10 mouse cellular contexts compared by ENCODE assay signal in the genomic region with DNA sequence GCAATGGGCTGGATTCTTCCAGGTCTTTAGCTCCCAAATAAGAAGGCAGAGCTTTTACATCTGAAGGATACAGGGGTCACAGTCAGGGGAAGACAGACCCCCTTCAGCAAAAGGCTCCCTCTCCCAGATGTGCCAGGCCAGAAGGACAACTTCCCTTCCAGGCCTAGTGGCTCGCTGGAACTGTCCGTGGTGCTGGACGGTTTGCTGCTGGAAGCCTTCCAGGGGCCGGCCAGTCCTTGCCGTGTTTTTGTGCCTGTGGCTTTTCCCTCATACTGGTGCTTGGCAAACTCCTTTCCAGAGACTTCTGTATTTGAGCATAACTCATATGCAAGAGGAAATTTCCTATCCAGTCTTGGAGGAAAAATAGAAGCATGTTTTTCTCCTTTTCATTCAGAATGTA. TPM values are rescaled to one million over a fixed set of nuclear protein-coding genes. Genes with fewer than 3 reads are reported as not detected.
DNase-seq lines count a peak whose midpoint lies in the region; ATAC-seq and TF ChIP-seq lines count a peak whose summit lies in the region.
"Had no signal": no experiment of that assay in that cellular context is flagged by ENCODE, and none has a peak within 500 bp of the region (broad histone marks: within the 10 kb centered on the region; RNA-seq: fewer than 3 reads in every experiment).

No protein-coding gene starts in this region.

- no peak overlapping the region for H3K4me3 ChIP-seq in hindbrain, embryonic 14.5 days (replicated peaks; ENCODE audit: low read length)
- H3K4me3 ChIP-seq in hindbrain, embryonic 13.5 days = no peak overlapping the region
- H3K4me3 ChIP-seq in limb, embryonic 14.5 days (replicated peaks; ENCODE audit: low read length) = no peak overlapping the region
- H3K4me3 ChIP-seq: heart, embryonic 13.5 days; midbrain, embryonic 12.5 days had no signal

- no peak for ATAC-seq in hindbrain, embryonic 14.5 days (ENCODE audit: low FRiP score)
- no peak for ATAC-seq in hindbrain, embryonic 13.5 days (ENCODE audit: low FRiP score)
- ATAC-seq in limb, embryonic 14.5 days (ENCODE audit: low FRiP score, low read depth) = no peak

- H3K9me3 ChIP-seq in hindbrain, embryonic 14.5 days (ENCODE audit: control insufficient read depth, low read length) = no peaks in the 10 kb centered on the region
- H3K9me3 ChIP-seq in hindbrain, embryonic 13.5 days = no peaks in the 10 kb centered on the region
- no peaks in the 10 kb centered on the region for H3K9me3 ChIP-seq in limb, embryonic 14.5 days (ENCODE audit: control insufficient read depth, low read length)
- H3K9me3 ChIP-seq: heart, embryonic 13.5 days; midbrain, embryonic 12.5 days had no signal

- no peak for TF ChIP-seq POLR2A in limb, embryonic 14.5 days (IDR thresholded peaks at IDR 0.05; ENCODE audit: borderline replicate concordance, extremely low read depth, insufficient read depth, insufficient read length)

- no peaks in the 10 kb centered on the region for H3K36me3 ChIP-seq in hindbrain, embryonic 14.5 days (replicated peaks; ENCODE audit: control insufficient read depth, insufficient read depth)
- no peaks in the 10 kb centered on the region for H3K36me3 ChIP-seq in hindbrain, embryonic 13.5 days
- H3K36me3 ChIP-seq in limb, embryonic 14.5 days (ENCODE audit: control insufficient read depth, insufficient read depth, low read length) = no peaks in the 10 kb centered on the region
- H3K36me3 ChIP-seq: heart, embryonic 13.5 days; midbrain, embryonic 12.5 days had no signal

- H3K27me3 ChIP-seq in hindbrain, embryonic 14.5 days (ENCODE audit: control insufficient read depth, insufficient read depth, low read length) = peaks cover 55% of the 10 kb centered on the region
- peaks cover 67% of the 10 kb centered on the region for H3K27me3 ChIP-seq in hindbrain, embryonic 13.5 days
- H3K27me3 ChIP-seq in limb, embryonic 14.5 days (ENCODE audit: control insufficient read depth, insufficient read depth, low read length) = peaks cover 46% of the 10 kb centered on the region

- 19% methylated on average over 5 of the region's 5 CpGs for WGBS in hindbrain, embryonic 14.5 days
- WGBS in hindbrain, embryonic 13.5 days = 11% methylated on average over 5 of the region's 5 CpGs
- 4% methylated on average over 5 of the region's 5 CpGs for WGBS in limb, embryonic 14.5 days

- H3K9ac ChIP-seq in hindbrain, embryonic 14.5 days = no peak overlapping the region
- H3K9ac ChIP-seq in hindbrain, embryonic 13.5 days = no peak overlapping the region
- no peak overlapping the region for H3K9ac ChIP-seq in limb, embryonic 14.5 days (ENCODE audit: low read depth, low read length, severe bottlenecking)
- H3K9ac ChIP-seq: heart, embryonic 13.5 days; midbrain, embryonic 12.5 days had no signal

- H3K4me1 ChIP-seq in hindbrain, embryonic 14.5 days (replicated peaks; ENCODE audit: control insufficient read depth, insufficient read depth, low read length) = peaks cover 12% of the 10 kb centered on the region
- peaks cover 32% of the 10 kb centered on the region for H3K4me1 ChIP-seq in hindbrain, embryonic 13.5 days (replicated peaks)
- H3K4me1 ChIP-seq in limb, embryonic 14.5 days (ENCODE audit: control insufficient read depth, insufficient read depth, low read length) = 0 out of 2 replicates have a peak, but pooled peaks cover 5% of the 10 kb centered on the region

- peak; percentile 55 for DNase-seq in hindbrain, embryonic 14.5 days (ENCODE audit: low spot score)
- peak; percentile 71 for DNase-seq in NIH3T3 (ENCODE audit: low read depth)
- DNase-seq in embryo, embryonic 9.5 days (ENCODE audit: extremely low spot score) = peak; percentile 53
- peak; percentile 71 for DNase-seq in limb, embryonic 14.5 days (ENCODE audit: low spot score)
- DNase-seq in urinary bladder, postnatal 36 days (ENCODE audit: low spot score in 2 of 2) = peak; percentile 27 to 43
- DNase-seq in frontal cortex, postnatal 14 days (ENCODE audit: low spot score in 2 of 2) = no peak
- DNase-seq in thymus, postnatal 25 days = no peak

- H3K4me2 ChIP-seq in hindbrain, embryonic 14.5 days (replicated peaks) = no peak overlapping the region
- H3K4me2 ChIP-seq in hindbrain, embryonic 13.5 days = no peak overlapping the region
- H3K4me2 ChIP-seq in limb, embryonic 14.5 days (replicated peaks; ENCODE audit: low read depth, low read length, severe bottlenecking) = no peak overlapping the region
- H3K4me2 ChIP-seq: heart, embryonic 13.5 days; midbrain, embryonic 12.5 days had no signal

- no peak overlapping the region for H3K27ac ChIP-seq in hindbrain, embryonic 14.5 days
- H3K27ac ChIP-seq in hindbrain, embryonic 13.5 days = no peak overlapping the region
- H3K27ac ChIP-seq in limb, embryonic 14.5 days (replicated peaks; ENCODE audit: low read depth, low read length) = no peak overlapping the region
- H3K27ac ChIP-seq: heart, embryonic 13.5 days; midbrain, embryonic 12.5 days had no signal

RNA-seq across cellular contexts. Expression of a gene that starts 1.8 kb away (rescaled TPM):
- 2.4 and 3.4 TPM in 2 replicates for polyA plus RNA-seq in hindbrain, embryonic 14.5 days (2014; fragmentation: Nextera tagmentation; extraction: Ambion mirVana)
- 2.2 and 2.7 TPM in 2 replicates for polyA plus RNA-seq in hindbrain, embryonic 13.5 days (2015; fragmentation: Nextera tagmentation; extraction: Ambion mirVana)
- 0.03 TPM in 1 of 2 replicates, not detected in the other for polyA plus RNA-seq in limb, embryonic 14.5 days (2012; rRNA removed)
- not detected in 2 replicates for polyA plus RNA-seq in limb, embryonic 14.5 days (2014; fragmentation: Nextera tagmentation; extraction: Ambion mirVana)

RNA-seq across cellular contexts. Expression of a gene that starts 3.0 kb away (rescaled TPM):
- polyA plus RNA-seq in hindbrain, embryonic 14.5 days (2014; fragmentation: Nextera tagmentation; extraction: Ambion mirVana) = 22.7 and 26.9 TPM in 2 replicates
- 17.4 and 17.5 TPM in 2 replicates for polyA plus RNA-seq in hindbrain, embryonic 13.5 days (2015; fragmentation: Nextera tagmentation; extraction: Ambion mirVana)
- polyA plus RNA-seq in limb, embryonic 14.5 days (2012; rRNA removed) = 0.04 and 0.14 TPM in 2 replicates
- not detected in 2 replicates for polyA plus RNA-seq in limb, embryonic 14.5 days (2014; fragmentation: Nextera tagmentation; extraction: Ambion mirVana)

RNA-seq across cellular contexts. Expression of a gene that starts 45.7 kb away (rescaled TPM):
- polyA plus RNA-seq in hindbrain, embryonic 14.5 days (2014; fragmentation: Nextera tagmentation; extraction: Ambion mirVana) = 22.1 and 24.4 TPM in 2 replicates
- polyA plus RNA-seq in hindbrain, embryonic 13.5 days (2015; fragmentation: Nextera tagmentation; extraction: Ambion mirVana) = 24.7 and 29.4 TPM in 2 replicates
- polyA plus RNA-seq in limb, embryonic 14.5 days (2012; rRNA removed) = 12.2 and 12.8 TPM in 2 replicates
- 15.0 and 19.3 TPM in 2 replicates for polyA plus RNA-seq in limb, embryonic 14.5 days (2014; fragmentation: Nextera tagmentation; extraction: Ambion mirVana)

Comparison
In these comparisons a context has a peak if more than half of its experiments do, and no peak if none do; other contexts are left out.
1. DNase-seq: peak in hindbrain, embryonic 14.5 days (single experiment), NIH3T3 (single experiment), embryo, embryonic 9.5 days (single experiment), limb, embryonic 14.5 days (single experiment) and urinary bladder, postnatal 36 days (2 of 2); none in frontal cortex, postnatal 14 days (0 of 2) and thymus, postnatal 25 days (single experiment).
2. RNA of a gene that starts 3.0 kb away (polyA plus RNA-seq): 22.7 to 26.9 TPM in hindbrain, embryonic 14.5 days and 17.4 to 17.5 TPM in hindbrain, embryonic 13.5 days; 0.04 to 0.14 TPM in limb, embryonic 14.5 days; every median in the first group is over 10 times any median in the second.